11 mouse cellular contexts compared by ENCODE assay signal in the genomic region with DNA sequence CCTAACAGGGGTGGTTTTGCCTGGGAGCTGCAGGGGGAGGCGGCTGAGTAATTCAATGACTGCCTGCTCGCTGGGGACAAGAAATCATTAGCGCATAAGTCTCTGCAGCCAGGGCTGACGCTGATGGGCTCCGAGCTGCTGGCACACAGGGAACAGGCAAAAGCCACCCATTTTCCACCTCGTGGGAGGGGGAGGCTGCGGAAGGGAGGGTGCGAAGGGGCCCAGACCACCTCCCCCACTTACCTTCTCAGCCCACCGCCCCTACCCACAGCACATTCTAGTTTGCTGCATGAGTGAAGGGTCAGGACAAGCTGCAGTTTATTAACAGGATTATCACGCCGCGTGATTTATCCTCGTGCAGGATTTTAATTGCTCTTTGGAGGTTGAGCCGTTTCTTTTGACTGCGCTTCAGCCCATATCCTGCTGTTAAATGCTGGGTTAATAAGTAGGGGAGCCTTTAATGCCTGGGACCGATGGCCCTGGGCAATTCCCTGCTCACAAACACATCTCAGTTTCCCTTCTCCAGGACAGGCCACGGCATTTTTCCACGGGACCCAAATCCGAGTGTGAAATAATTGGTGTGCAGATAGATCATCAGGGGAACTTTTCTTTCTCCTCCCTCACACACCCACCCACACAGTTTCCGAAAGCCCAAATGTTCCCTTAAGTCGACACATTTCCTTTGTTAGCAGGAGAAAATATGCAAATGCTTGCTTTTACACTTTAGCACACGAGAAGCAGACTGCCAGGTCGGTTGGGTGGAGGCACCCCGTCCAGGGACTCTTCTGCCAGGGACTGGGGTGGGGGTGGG.
DNase-seq lines count a peak whose midpoint lies in the region; ATAC-seq lines count a peak whose summit lies in the region.
"Had no signal": no experiment of that assay in that cellular context is flagged by ENCODE, and none has a peak within 500 bp of the region (broad histone marks: within the 10 kb centered on the region; RNA-seq: fewer than 3 reads in every experiment).

No protein-coding gene starts in this region.

- peak overlapping the region; percentile 72 for H3K27ac ChIP-seq in neural tube, embryonic 11.5 days (ENCODE audit: low read depth, low read length)
- peak overlapping the region; percentile 70 for H3K27ac ChIP-seq in hindbrain, embryonic 10.5 days
- peak overlapping the region; percentile 34 for H3K27ac ChIP-seq in neural tube, embryonic 14.5 days (ENCODE audit: low read depth, low read length)
- H3K27ac ChIP-seq: heart, embryonic 15.5 days had no signal

- no peaks in the 10 kb centered on the region for H3K36me3 ChIP-seq in neural tube, embryonic 11.5 days (ENCODE audit: control insufficient read depth, insufficient read depth, low read length)
- H3K36me3 ChIP-seq in hindbrain, embryonic 10.5 days = peaks cover 23% of the 10 kb centered on the region
- H3K36me3 ChIP-seq in neural tube, embryonic 14.5 days (ENCODE audit: control insufficient read depth, insufficient read depth, low read length) = no peaks in the 10 kb centered on the region

- H3K4me3 ChIP-seq in neural tube, embryonic 11.5 days (ENCODE audit: low read depth, low read length) = no peak overlapping the region
- H3K4me3 ChIP-seq in hindbrain, embryonic 10.5 days = 0 out of 2 replicates have a peak overlapping the region, but pooled peaks have one; percentile 6
- H3K4me3 ChIP-seq in neural tube, embryonic 14.5 days (ENCODE audit: low read depth, low read length) = no peak overlapping the region
- H3K4me3 ChIP-seq: heart, embryonic 15.5 days had no signal

- no peaks in the 10 kb centered on the region for H3K9me3 ChIP-seq in neural tube, embryonic 11.5 days (ENCODE audit: control insufficient read depth, low read length)
- H3K9me3 ChIP-seq in hindbrain, embryonic 10.5 days = no peaks in the 10 kb centered on the region
- H3K9me3 ChIP-seq in neural tube, embryonic 14.5 days (ENCODE audit: control insufficient read depth, low read length) = no peaks in the 10 kb centered on the region
- H3K9me3 ChIP-seq: heart, embryonic 15.5 days had no signal

- peaks cover 43% of the 10 kb centered on the region for H3K4me1 ChIP-seq in neural tube, embryonic 11.5 days (ENCODE audit: control insufficient read depth, insufficient read depth, low read length)
- peaks cover 66% of the 10 kb centered on the region for H3K4me1 ChIP-seq in hindbrain, embryonic 10.5 days (replicated peaks)
- peaks cover 38% of the 10 kb centered on the region for H3K4me1 ChIP-seq in neural tube, embryonic 14.5 days (ENCODE audit: control insufficient read depth, insufficient read depth, low read length)

- peaks cover 13% of the 10 kb centered on the region for H3K27me3 ChIP-seq in neural tube, embryonic 11.5 days (ENCODE audit: control insufficient read depth, insufficient read depth, low read length)
- peaks cover 83% of the 10 kb centered on the region for H3K27me3 ChIP-seq in hindbrain, embryonic 10.5 days (ENCODE audit: insufficient read depth, poor library complexity, severe bottlenecking)
- H3K27me3 ChIP-seq in neural tube, embryonic 14.5 days (ENCODE audit: control insufficient read depth, insufficient read depth, low read length) = no peaks in the 10 kb centered on the region
- H3K27me3 ChIP-seq: CH12.LX had no signal

- 15% methylated on average over 24 of the region's 24 CpGs for WGBS in neural tube, embryonic 11.5 days
- 16% methylated on average over 24 of the region's 24 CpGs for WGBS in hindbrain, embryonic 10.5 days
- WGBS in neural tube, embryonic 14.5 days = 10% methylated on average over 24 of the region's 24 CpGs

- H3K4me2 ChIP-seq in neural tube, embryonic 11.5 days (ENCODE audit: low read depth) = peak overlapping the region; percentile 3; the same call in 1 of the 2 replicates
- peak overlapping the region; percentile 16; the same call in 1 of the 2 replicates for H3K4me2 ChIP-seq in neural tube, embryonic 14.5 days (ENCODE audit: low read depth, low read length)
- H3K4me2 ChIP-seq: heart, embryonic 15.5 days; liver, embryonic 11.5 days had no signal

- no peak for DNase-seq in neural tube, embryonic 11.5 days (ENCODE audit: low spot score)
- DNase-seq in neural tube, embryonic 10.5 days (ENCODE audit: extremely low spot score, low spot score) = no peak
- DNase-seq in hindbrain, embryonic 10.5 days (ENCODE audit: low spot score) = no peak
- DNase-seq in kidney, postnatal 14 days = peak; percentile 33
- no peak for DNase-seq in liver
- DNase-seq in lung, adult 18-20 months = no peak
- DNase-seq in urinary bladder, adult 18-20 months (ENCODE audit: low spot score in 2 of 2) = no peak

- no peak overlapping the region for H3K9ac ChIP-seq in neural tube, embryonic 11.5 days (ENCODE audit: low read length)
- H3K9ac ChIP-seq in neural tube, embryonic 14.5 days (replicated peaks; ENCODE audit: low read depth, low read length) = 0 out of 2 replicates have a peak overlapping the region, but pooled peaks have one; percentile 7
- H3K9ac ChIP-seq: heart, embryonic 15.5 days had no signal

- ATAC-seq in neural tube, embryonic 11.5 days (ENCODE audit: insufficient read depth, low FRiP score, low TSS enrichment) = 0 out of 2 replicates have a peak, but pooled peaks have one; percentile 25
- 0 out of 2 replicates have a peak, but pooled peaks have one; percentile 50 for ATAC-seq in neural tube, embryonic 14.5 days (ENCODE audit: low read depth)
